Mouse (Mus musculus) intestine, embryonic 14.5 days (tissue): ENCODE results near the gene Gabrr2. TPM values are rescaled to one million over a fixed set of nuclear protein-coding genes. Genes with fewer than 3 reads are reported as not detected.

Experiments used
- ATAC-seq: fragments of 200-750 bp; cut with Nextera tagmentation; replicated peaks from 2 replicates; pipeline ENCODE4 v1.8.0; 2017; ENCODE audit warnings: low read depth, moderate number of reproducible peaks, moderate TSS enrichment, moderate library complexity; ENCODE audit not compliant: low FRiP score, low TSS enrichment
- DNase-seq: peaks from one replicate; pipeline ENCODE4 v3.0.0-alpha.2; 2018; ENCODE audit warnings: low spot score
- H3K27ac ChIP-seq: fragments of 300-500 bp; sonication (generic); 2 replicates; pipeline ENCODE4 v1.5.1; 2014; ENCODE audit warnings: low read depth, mild to moderate bottlenecking, control low read depth
- H3K27me3 ChIP-seq: fragments of 300-500 bp; sonication (generic); replicated peaks from 2 replicates; pipeline ENCODE4 v1.6.1; 2014; ENCODE audit warnings: low read length, control low read depth; ENCODE audit not compliant: control insufficient read depth, insufficient read depth
- H3K36me3 ChIP-seq: fragments of 300-500 bp; sonication (generic); 2 replicates; pipeline ENCODE4 v1.6.1; 2014; ENCODE audit warnings: low read length, control low read depth; ENCODE audit not compliant: control insufficient read depth, insufficient read depth
- H3K4me1 ChIP-seq: fragments of 300-500 bp; sonication (generic); replicated peaks from 2 replicates; pipeline ENCODE4 v1.6.1; 2014; ENCODE audit warnings: low read length, control low read depth, mixed read lengths; ENCODE audit not compliant: control insufficient read depth, insufficient read depth
- H3K4me2 ChIP-seq: fragments of 300-500 bp; sonication (generic); 2 replicates; pipeline ENCODE4 v1.6.1; 2014; ENCODE audit warnings: low read length
- H3K4me3 ChIP-seq: fragments of 300-500 bp; sonication (generic); 2 replicates; pipeline ENCODE4 v1.5.1; 2014; ENCODE audit warnings: low read depth, low read length, control low read depth, mixed read lengths
- H3K9ac ChIP-seq: fragments of 300-500 bp; sonication (generic); 2 replicates; pipeline ENCODE4 v1.6.1; 2014; ENCODE audit warnings: mild to moderate bottlenecking, low read length
- H3K9me3 ChIP-seq: fragments of 300-500 bp; sonication (generic); 2 replicates; pipeline ENCODE4 v1.6.1; 2016; ENCODE audit warnings: low read length, control low read depth; ENCODE audit not compliant: control insufficient read depth
- WGBS: fragments of 180-500 bp; shearing (Covaris S2); extraction: QIAGEN DNeasy Blood & Tissue Kit; methylation state at CpG from one replicate; pipeline ENCODE4 v1.1.7; 2014; 5-methylcytosine and 5-hydroxymethylcytosine counted together
- polyA plus RNA-seq: library from polyadenylated mRNA; unstranded; fragments of >200 nt; fragmentation: Nextera tagmentation; extraction: Ambion mirVana; gene quantifications from 2 replicates; pipeline ENCODE4 v1.2.1, GENCODE M21; 2014

Gene Gabrr2
- polyA plus RNA-seq, 1 experiment from 2014 or later: 0.09 TPM

GRCm38 (mm10) chr4:33039826-33040225, 23.0 kb upstream of the Gabrr2 start:
- 76% methylated on average over 4 of the region's 4 CpGs for WGBS

GRCm38 (mm10) chr4:33049601-33050000, 13.2 kb upstream of the Gabrr2 start:
- Histone ChIP-seq H3K4me2 (no peak overlapping the region), H3K4me3 (no peak overlapping the region), H3K4me1 (no peaks in the 10 kb centered on the region), H3K9ac (no peak overlapping the region), H3K36me3 (peaks cover 81% of the 10 kb centered on the region), H3K9me3 (no peaks in the 10 kb centered on the region), H3K27me3 (no peaks in the 10 kb centered on the region), H3K27ac (no peak overlapping the region)
- 94% methylated on average over 11 of the region's 11 CpGs for WGBS
- ATAC-seq (no peak), DNase-seq (peak; percentile 27)

More at GRCm38 (mm10) chr4:33039826-33040225, 23.0 kb upstream of the Gabrr2 start:
- ATAC-seq (no peak), DNase-seq (no peak)
- no peak overlapping the region for H3K27ac ChIP-seq
- no peaks in the 10 kb centered on the region for H3K9me3 ChIP-seq
- peaks cover 77% of the 10 kb centered on the region for H3K36me3 ChIP-seq
- no peak overlapping the region for H3K4me2 ChIP-seq
- no peak overlapping the region for H3K9ac ChIP-seq
- no peaks in the 10 kb centered on the region for H3K4me1 ChIP-seq
- H3K4me3 ChIP-seq: no peak overlapping the region
- H3K27me3 ChIP-seq: no peaks in the 10 kb centered on the region

GRCm38 (mm10) chr4:33052055-33052454, 10.7 kb upstream of the Gabrr2 start:
- no peaks in the 10 kb centered on the region for H3K9me3 ChIP-seq
- H3K27ac ChIP-seq: no peak overlapping the region
- peaks cover 57% of the 10 kb centered on the region for H3K36me3 ChIP-seq
- WGBS: 78% methylated on average over 3 of the region's 3 CpGs
- H3K9ac ChIP-seq: no peak overlapping the region
- no peaks in the 10 kb centered on the region for H3K27me3 ChIP-seq
- no peaks in the 10 kb centered on the region for H3K4me1 ChIP-seq
- no peak overlapping the region for H3K4me2 ChIP-seq
- ATAC-seq (no peak), DNase-seq (no peak)
- no peak overlapping the region for H3K4me3 ChIP-seq

- H3K9me3 ChIP-seq: no peaks in the 10 kb centered on the region
- WGBS: 94% methylated on average over 5 of the region's 5 CpGs
Measured at GRCm38 (mm10) chr4:33052650-33053049, 10.1 kb upstream of the Gabrr2 start.

GRCm38 (mm10) chr4:33054426-33054825, 8.4 kb upstream of the Gabrr2 start:
- no peak overlapping the region for H3K27ac ChIP-seq
- H3K4me1 ChIP-seq: no peaks in the 10 kb centered on the region
- H3K27me3 ChIP-seq: no peaks in the 10 kb centered on the region
- ATAC-seq (no peak), DNase-seq (no peak)
- H3K4me3 ChIP-seq: no peak overlapping the region
- no peak overlapping the region for H3K9ac ChIP-seq
- no peak overlapping the region for H3K4me2 ChIP-seq
- no peaks in the 10 kb centered on the region for H3K9me3 ChIP-seq
- H3K36me3 ChIP-seq: peaks cover 35% of the 10 kb centered on the region

More at GRCm38 (mm10) chr4:33052650-33053049, 10.1 kb upstream of the Gabrr2 start:
- no peak overlapping the region for H3K9ac ChIP-seq
- H3K27me3 ChIP-seq: no peaks in the 10 kb centered on the region
- DNase-seq (peak; percentile 47), ATAC-seq (no peak)
- no peak overlapping the region for H3K4me3 ChIP-seq
- H3K27ac ChIP-seq: no peak overlapping the region
- H3K36me3 ChIP-seq: peaks cover 51% of the 10 kb centered on the region
- H3K4me1 ChIP-seq: no peaks in the 10 kb centered on the region
- H3K4me2 ChIP-seq: no peak overlapping the region

GRCm38 (mm10) chr4:33056317-33056716, 6.5 kb upstream of the Gabrr2 start:
- Histone ChIP-seq H3K27ac (no peak overlapping the region), H3K36me3 (peaks cover 16% of the 10 kb centered on the region), H3K4me2 (no peak overlapping the region), H3K4me3 (no peak overlapping the region), H3K9me3 (no peaks in the 10 kb centered on the region), H3K9ac (no peak overlapping the region), H3K27me3 (no peaks in the 10 kb centered on the region), H3K4me1 (peaks cover 3% of the 10 kb centered on the region; the same call in 1 of the 2 replicates)
- DNase-seq (no peak), ATAC-seq (no peak)
- WGBS: 85% methylated on average over 1 of the region's 1 CpGs

GRCm38 (mm10) chr4:33057890-33058687, 4.7 kb upstream of the Gabrr2 start:
- Histone ChIP-seq H3K4me2 (no peak overlapping the region), H3K4me1 (peaks cover 3% of the 10 kb centered on the region; the same call in 1 of the 2 replicates), H3K27ac (no peak overlapping the region), H3K9me3 (no peaks in the 10 kb centered on the region), H3K27me3 (no peaks in the 10 kb centered on the region), H3K4me3 (no peak overlapping the region), H3K9ac (no peak overlapping the region), H3K36me3 (no peaks in the 10 kb centered on the region)
- DNase-seq (no peak), ATAC-seq (no peak)
- WGBS: 74% methylated on average over 11 of the region's 11 CpGs

GRCm38 (mm10) chr4:33061158-33061557, 1.6 kb upstream of the Gabrr2 start:
- H3K36me3 ChIP-seq: no peaks in the 10 kb centered on the region
- no peak overlapping the region for H3K9ac ChIP-seq
- peaks cover 7% of the 10 kb centered on the region for H3K4me1 ChIP-seq
- ATAC-seq (0 out of 2 replicates have a peak, but pooled peaks have one; percentile 19), DNase-seq (no peak)
- no peaks in the 10 kb centered on the region for H3K27me3 ChIP-seq
- no peak overlapping the region for H3K4me2 ChIP-seq
- WGBS: 13% methylated on average over 7 of the region's 7 CpGs
- no peak overlapping the region for H3K27ac ChIP-seq
- no peak overlapping the region for H3K4me3 ChIP-seq
- H3K9me3 ChIP-seq: no peaks in the 10 kb centered on the region

- ATAC-seq (no peak), DNase-seq (peak; percentile 42)
- H3K9me3 ChIP-seq: no peaks in the 10 kb centered on the region
- H3K27ac ChIP-seq: no peak overlapping the region
- H3K36me3 ChIP-seq: no peaks in the 10 kb centered on the region
- H3K27me3 ChIP-seq: no peaks in the 10 kb centered on the region
- WGBS: 82% methylated on average over 6 of the region's 6 CpGs
- H3K4me1 ChIP-seq: peaks cover 9% of the 10 kb centered on the region
- no peak overlapping the region for H3K4me2 ChIP-seq
- no peak overlapping the region for H3K4me3 ChIP-seq
- H3K9ac ChIP-seq: no peak overlapping the region
Measured at GRCm38 (mm10) chr4:33064986-33065385, 2.2 kb downstream of the Gabrr2 start.
